Mouse (Mus musculus) midbrain, embryonic 16.5 days (tissue): ENCODE data around the gene Ggt1. TPM values are rescaled to one million over a fixed set of nuclear protein-coding genes. Genes with fewer than 3 reads are reported as not detected.

ENCODE experiments used
- polyA plus RNA-seq: library from polyadenylated mRNA; unstranded; fragments of >200 nt; fragmentation: Nextera tagmentation; extraction: Ambion mirVana; gene quantifications from 2 replicates; pipeline ENCODE4 v1.2.1, GENCODE M21; 2015

Gene Ggt1
- polyA plus RNA-seq, 1 experiment from 2014 or later, result 1.3 TPM

Other genes with a start within 250 kb of the Ggt1 start
- 3.7 and 3.8 TPM in 2 replicates for gene Adora2a, start 244.7 kb upstream of the Ggt1 start, polyA plus RNA-seq
- 0.41 and 0.42 TPM in 2 replicates for gene Upb1, start 160.5 kb upstream of the Ggt1 start, polyA plus RNA-seq
- gene Snrpd3, start 44.1 kb upstream of the Ggt1 start, polyA plus RNA-seq, result 125 and 136 TPM in 2 replicates
- gene Gucd1, start 43.6 kb upstream of the Ggt1 start, polyA plus RNA-seq, result 19.7 and 20.7 TPM in 2 replicates
- 42.4 and 44.7 TPM in 2 replicates for gene Lrrc75b, start 1.3 kb upstream of the Ggt1 start, polyA plus RNA-seq
- gene Ggt5, start 27.7 kb downstream of the Ggt1 start, polyA plus RNA-seq, result 2.1 and 2.5 TPM in 2 replicates
- gene Susd2, start 82.4 kb downstream of the Ggt1 start, polyA plus RNA-seq, result 3.1 and 4.9 TPM in 2 replicates
- gene Cabin1, start 202.7 kb downstream of the Ggt1 start, polyA plus RNA-seq, result 32.7 and 36.1 TPM in 2 replicates
- gene Ddt, start 211.8 kb downstream of the Ggt1 start, polyA plus RNA-seq, result 70.1 and 77.0 TPM in 2 replicates
- not detected in 2 replicates for gene Gm20441, start 219.3 kb downstream of the Ggt1 start, polyA plus RNA-seq
- 0.53 and 1.4 TPM in 2 replicates for gene Gstt3, start 219.8 kb downstream of the Ggt1 start, polyA plus RNA-seq
- gene Gstt1, start 237.0 kb downstream of the Ggt1 start, polyA plus RNA-seq, result 18.7 and 20.3 TPM in 2 replicates